Mouse (Mus musculus) ES-E14 (cell line): ENCODE results near the gene Acvr2b. TPM values are rescaled to one million over a fixed set of nuclear protein-coding genes. Genes with fewer than 3 reads are reported as not detected.

Experiments used
- DNase-seq: peaks from one replicate; pipeline ENCODE4 v3.0.0-alpha.2; 2013; ENCODE audit warnings: low read depth, low spot score
- H3K27ac ChIP-seq: 2 replicates; pipeline ENCODE4 v1.5.1; 2012; ENCODE audit warnings: low read depth, mild to moderate bottlenecking, low read length, moderate library complexity, mixed read lengths; ENCODE audit not compliant: poor library complexity, insufficient read depth, severe bottlenecking
- H3K36me3 ChIP-seq: 2 replicates; pipeline ENCODE4 v1.6.1; 2012; ENCODE audit warnings: mild to moderate bottlenecking, low read length, moderate library complexity, mixed read lengths; ENCODE audit not compliant: control insufficient read depth, poor library complexity, insufficient read depth, severe bottlenecking
- H3K4me1 ChIP-seq, 2 experiments: fragments of 150-350 bp in 1 of 2; sonication (generic) in 1 of 2; 2 replicates each; pipeline ENCODE4 v1.6.1; 2012; ENCODE audit warnings: low read length in 2 of 2, mild to moderate bottlenecking in 1 of 2, mixed read lengths in 1 of 2; ENCODE audit not compliant: control insufficient read depth in 2 of 2, insufficient read depth in 2 of 2, poor library complexity in 1 of 2
- H3K4me3 ChIP-seq, 2 experiments: fragments of 150-350 bp in 1 of 2; sonication (generic) in 1 of 2; 2 replicates each; pipeline ENCODE4 v1.5.1; 2012; ENCODE audit warnings: low read length in 2 of 2, low read depth in 1 of 2, mild to moderate bottlenecking in 1 of 2, mixed read lengths in 1 of 2; ENCODE audit not compliant: insufficient read depth in 1 of 2, poor library complexity in 1 of 2, severe bottlenecking in 1 of 2
- H3K9ac ChIP-seq: 2 replicates; pipeline ENCODE4 v1.6.1; 2012; ENCODE audit warnings: low read depth, mild to moderate bottlenecking, low read length, mixed read lengths; ENCODE audit not compliant: poor library complexity, insufficient read depth, severe bottlenecking
- H3K9me3 ChIP-seq: fragments of 150-350 bp; sonication (generic); 2 replicates; pipeline ENCODE4 v1.6.1; 2012; ENCODE audit warnings: low read depth, mild to moderate bottlenecking, low read length; ENCODE audit not compliant: control insufficient read depth, insufficient read depth
- CHD2 ChIP-seq: IDR thresholded peaks from 2 replicates; pipeline ENCODE4 v1.6.1; 2014; ENCODE audit warnings: mild to moderate bottlenecking, low read depth, low read length, inconsistent platforms
- HCFC1 ChIP-seq: IDR thresholded peaks from 2 replicates; pipeline ENCODE4 v1.6.1; 2012; ENCODE audit warnings: low read length, inconsistent platforms, borderline replicate concordance; ENCODE audit not compliant: insufficient read depth
- MAFK ChIP-seq: IDR thresholded peaks from 2 replicates; pipeline ENCODE4 v1.6.1; 2014; ENCODE audit warnings: mild to moderate bottlenecking, low read depth, low read length, inconsistent platforms; ENCODE audit not compliant: insufficient read depth
- ZC3H11A ChIP-seq: IDR thresholded peaks from 2 replicates; pipeline ENCODE4 v1.6.1; 2012; ENCODE audit warnings: low read depth, mild to moderate bottlenecking, inconsistent platforms, low read length, borderline replicate concordance
- ZNF384 ChIP-seq: IDR thresholded peaks from 2 replicates; pipeline ENCODE4 v1.6.1; 2012; ENCODE audit warnings: low read depth, low read length, inconsistent platforms
- in situ Hi-C, 2 experiments: fragments of 600-800 bp; cut with MboI; formaldehyde crosslinking; loops; one replicate each; pipeline ENCODE4 v1.15.1; 2025; ENCODE audit warnings: low sequenced_read_pairs in 2 of 2, inconsistent platforms in 1 of 2; ENCODE audit not compliant: unreplicated experiment in 2 of 2
- total RNA-seq: library from RNA; depleted of rRNA; stranded (reverse); fragments of 300-350 nt; gene quantifications from 2 replicates; pipeline ENCODE4 v1.2.3, GENCODE M21; 2012; rRNA removed

Acvr2b gene
- 29.8 and 57.1 TPM in 2 replicates for total RNA-seq

GRCm38 (mm10) chr9:119401801-119402214, at the start of gene Acvr2b:
TSS of gene Acvr2b (plus strand) at chr9:119402118.
- no peak for TF ChIP-seq MAFK
- H3K4me1 ChIP-seq, result peaks cover 4 to 9% of the 10 kb centered on the region in 2 experiments; a peak in 2 of 4 replicates
- in situ Hi-C loops, result no loop called here

GRCm38 (mm10) chr9:119353926-119354325, 48.0 kb upstream of the Acvr2b start:
- in situ Hi-C loops, result no loop called here
- no peak for TF ChIP-seq MAFK
- TF ChIP-seq ZC3H11A, result no peak
- TF ChIP-seq ZNF384, result no peak
- TF ChIP-seq CHD2, result no peak
- TF ChIP-seq HCFC1, result no peak

More at GRCm38 (mm10) chr9:119401801-119402214, at the start of gene Acvr2b:
- Histone ChIP-seq H3K9ac (peak within 1 kb of the TSS; percentile 98), H3K4me3 (peak within 1 kb of the TSS; percentile 90 to 97), H3K27ac (peak within 1 kb of the TSS; percentile 82), H3K9me3 (no peaks in the 10 kb centered on the region), H3K36me3 (peaks cover 2% of the 10 kb centered on the region)
- peak; percentile 97 for DNase-seq

GRCm38 (mm10) chr9:119355943-119356342, 46.0 kb upstream of the Acvr2b start:
- H3K4me3 ChIP-seq, result no peak overlapping the region
- peaks cover 8% of the 10 kb centered on the region; the same call in 1 of the 2 replicates for H3K36me3 ChIP-seq
- H3K9ac ChIP-seq, result 0 out of 2 replicates have a peak overlapping the region, but pooled peaks have one; percentile 12
- DNase-seq, result no peak
- in situ Hi-C loops, result no loop called here
- no peaks in the 10 kb centered on the region for H3K9me3 ChIP-seq
- no peak overlapping the region for H3K27ac ChIP-seq
- no peaks in the 10 kb centered on the region for H3K4me1 ChIP-seq
- TF ChIP-seq CHD2, result no peak
- no peak for TF ChIP-seq ZNF384
- no peak for TF ChIP-seq HCFC1
- no peak for TF ChIP-seq ZC3H11A
- no peak for TF ChIP-seq MAFK

More at GRCm38 (mm10) chr9:119353926-119354325, 48.0 kb upstream of the Acvr2b start:
- Histone ChIP-seq H3K36me3 (peaks cover 14% of the 10 kb centered on the region), H3K4me3 (no peak overlapping the region), H3K4me1 (no peaks in the 10 kb centered on the region), H3K9me3 (no peaks in the 10 kb centered on the region), H3K9ac (no peak overlapping the region), H3K27ac (no peak overlapping the region)
- DNase-seq, result no peak

- Histone ChIP-seq H3K9ac (peak within 1 kb of the TSS; percentile 81), H3K4me3 (peak within 1 kb of the TSS; percentile 75 to 81), H3K9me3 (no peaks in the 10 kb centered on the region), H3K4me1 (0 out of 4 replicates have a peak, but pooled peaks cover 0 to 2% of the 10 kb centered on the region in 2 experiments), H3K27ac (no peak within 1 kb of the TSS), H3K36me3 (peaks cover 8% of the 10 kb centered on the region; the same call in 1 of the 2 replicates)
- TF ChIP-seq HCFC1, result peak; percentile 19; the same call in 1 of the 2 replicates
- TF ChIP-seq ZNF384, result no peak
- peak; percentile 92 for DNase-seq
- in situ Hi-C loops, result no loop called here
These were observed 44.4 kb upstream of the Acvr2b start, which contains the start of gene Xylb for GRCm38 (mm10) chr9:119357331-119358057. TSS of gene Xylb (plus strand) at chr9:119357381.

- Histone ChIP-seq H3K36me3 (peaks cover 14% of the 10 kb centered on the region), H3K9me3 (no peaks in the 10 kb centered on the region), H3K27ac (no peak overlapping the region), H3K4me3 (peak overlapping the region; percentile 75 to 81), H3K4me1 (0 out of 4 replicates have a peak, but pooled peaks cover 0 to 2% of the 10 kb centered on the region in 2 experiments), H3K9ac (peak overlapping the region; percentile 41; the same call in 1 of the 2 replicates)
- in situ Hi-C loops, result no loop called here
- no peak for TF ChIP-seq ZNF384
- TF ChIP-seq HCFC1, result no peak
- no peak for TF ChIP-seq CHD2
- TF ChIP-seq ZC3H11A, result no peak
- no peak for TF ChIP-seq MAFK
- no peak for DNase-seq
These were observed 43.9 kb upstream of the Acvr2b start for GRCm38 (mm10) chr9:119358058-119358429.
